Mouse (Mus musculus) left cerebral cortex, postnatal 25 days (tissue): ENCODE data around the gene Rasl11a. TPM values are rescaled to one million over a fixed set of nuclear protein-coding genes. Genes with fewer than 3 reads are reported as not detected.
"Not testable (repeated sequence)": the region's sequence is repeated elsewhere in the genome, so short reads cannot be mapped to it uniquely, and the experiment has no call there.

Experiments used
- DNase-seq, 2 experiments: peaks; one replicate each; pipeline ENCODE4 v3.0.0; 2022; ENCODE audit warnings: low spot score in 2 of 2, mixed read lengths in 1 of 2
- intact Hi-C: fragments of 180-260 bp; cut with DNase I; formaldehyde crosslinking; loops from one replicate; pipeline ENCODE4 v1.15.1; 2025
- total RNA-seq, 2 experiments: library from RNA; stranded (reverse); gene quantifications; 2 replicates each; pipeline ENCODE4 v1.2.3; 2021

The Rasl11a gene
- total RNA-seq, 2 experiments from 2014 or later = 7.1 to 11.2 TPM

DNA sequence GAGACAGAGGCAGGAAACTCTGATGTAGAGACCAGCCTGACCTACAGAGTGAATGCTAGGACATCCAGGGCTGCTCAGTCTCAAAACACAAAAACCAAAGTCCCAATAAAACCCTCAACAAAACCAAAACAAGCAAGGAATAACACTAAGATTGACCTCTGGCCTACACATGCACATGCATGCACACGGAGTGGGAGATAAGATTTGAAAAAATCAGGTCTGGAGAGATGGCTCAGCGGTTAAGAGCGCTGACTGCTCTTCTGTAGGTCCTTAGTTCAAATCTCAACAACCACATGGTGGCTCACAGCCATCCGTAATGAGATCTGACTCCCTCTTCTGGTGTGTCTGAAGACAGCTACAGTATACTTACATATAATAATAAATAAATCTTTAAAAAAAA, 4.4 kb upstream of the Rasl11a start:
- intact Hi-C loops = no loop called here

DNA sequence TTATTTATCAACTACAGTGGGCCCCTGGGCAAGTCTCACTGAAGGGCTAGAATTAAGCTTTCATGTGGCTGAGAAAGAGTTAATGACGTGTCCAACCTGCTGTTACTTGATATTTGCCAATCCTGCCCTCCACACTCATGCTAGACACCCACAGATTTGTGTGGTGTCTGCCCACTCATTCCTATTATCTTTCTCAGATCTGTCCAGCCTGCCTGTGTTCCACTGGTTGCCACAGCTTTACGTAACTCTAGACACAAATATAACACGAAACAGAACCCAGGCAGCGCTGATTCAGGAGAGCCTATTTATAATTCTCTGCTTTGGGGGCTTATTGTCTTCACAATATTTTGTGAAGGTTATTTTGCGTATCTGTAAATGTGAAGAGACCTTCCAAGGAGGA, 3.6 kb upstream of the Rasl11a start:
- intact Hi-C loops = no loop called here
- DNase-seq = peak in 1 of 2 experiments; percentile 77

More for the DNA sequence above, 4.4 kb upstream of the Rasl11a start:
- no peak for DNase-seq

DNA sequence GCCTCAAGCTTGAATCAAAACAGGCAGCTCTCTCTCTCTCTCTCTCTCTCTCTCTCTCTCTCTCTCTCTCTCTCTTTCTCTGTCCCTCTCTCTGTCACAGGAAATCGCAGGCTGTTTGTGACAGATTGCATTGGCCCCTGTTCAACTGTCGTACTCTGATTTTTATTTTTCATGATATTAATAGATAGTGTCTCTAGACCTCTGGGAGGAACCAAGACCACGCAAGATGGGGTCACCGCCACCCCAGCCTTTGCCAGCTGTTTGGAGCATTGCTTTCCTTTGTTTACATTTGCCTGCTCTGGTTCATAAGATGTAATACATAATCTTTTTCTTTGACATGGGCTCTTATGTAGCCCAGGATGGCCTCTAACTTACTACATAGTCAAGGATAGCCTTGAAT, 2.9 kb upstream of the Rasl11a start:
- DNase-seq = no peak

GRCm38 (mm10) chr5:146844301-146844941, 450 bp upstream of the Rasl11a start:
- intact Hi-C loops = no loop called here
- DNase-seq = no peak

More for the DNA sequence above, 2.9 kb upstream of the Rasl11a start:
- intact Hi-C loops = no loop called here

GRCm38 (mm10) chr5:146846489-146846888, 1.6 kb downstream of the Rasl11a start:
- intact Hi-C loops = loop anchor here (5.0 kb wide), 2 partner anchors 56 to 139 kb away; no protein-coding TSS in a partner anchor

GRCm38 (mm10) chr5:146848936-146849582, 4.2 kb downstream of the Rasl11a start:
- intact Hi-C loops = loop anchor here (5.0 kb wide), 2 partner anchors 53 to 142 kb away; no protein-coding TSS in a partner anchor
- no peak for DNase-seq

More at GRCm38 (mm10) chr5:146846489-146846888, 1.6 kb downstream of the Rasl11a start:
- DNase-seq = no peak

- intact Hi-C loops = no loop called here
- DNase-seq = no peak
These were observed 11.2 kb downstream of the Rasl11a start for GRCm38 (mm10) chr5:146856106-146856505.

DNA sequence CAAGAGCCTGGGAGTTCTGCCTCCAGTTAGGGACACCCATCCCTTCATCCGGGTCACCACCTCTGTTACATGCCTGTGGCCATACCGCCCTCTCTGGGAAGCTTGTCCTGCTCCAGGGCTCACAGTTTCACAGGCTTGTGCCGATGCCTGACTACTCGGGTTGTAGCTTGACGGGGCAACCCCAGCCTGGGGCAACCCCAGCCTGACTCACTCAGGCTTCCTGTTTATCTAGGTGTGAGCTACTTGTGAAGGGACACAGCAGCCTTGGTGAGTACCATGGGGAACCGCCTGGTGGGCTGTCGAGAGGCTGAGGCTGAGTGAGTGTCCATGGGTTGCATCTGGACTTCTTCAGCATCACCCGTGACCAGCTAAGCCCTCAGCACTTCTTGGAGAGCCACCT, 12.7 kb downstream of the Rasl11a start:
- intact Hi-C loops = no loop called here
- DNase-seq = no peak

DNA sequence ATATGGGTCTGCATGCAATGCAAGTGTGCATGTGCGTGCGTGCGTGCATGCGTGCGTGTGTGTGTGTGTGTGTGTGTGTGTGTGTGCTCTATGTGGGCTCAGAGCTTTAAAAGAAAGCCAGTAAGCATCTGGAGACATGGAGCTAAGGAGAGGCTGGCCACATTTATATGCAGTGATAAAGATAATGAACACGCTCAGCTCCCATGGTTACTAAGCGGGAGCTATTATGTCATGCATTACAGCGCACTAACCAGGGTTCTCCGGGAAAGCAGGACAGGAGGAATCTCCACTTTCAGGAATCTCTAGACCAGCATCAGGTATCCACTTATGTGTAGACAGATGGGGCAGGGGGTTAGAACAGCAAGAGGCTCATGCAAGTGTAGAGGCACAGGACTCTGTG, 13.9 kb downstream of the Rasl11a start:
- peak in 1 of 2 experiments; percentile 49 for DNase-seq

DNA sequence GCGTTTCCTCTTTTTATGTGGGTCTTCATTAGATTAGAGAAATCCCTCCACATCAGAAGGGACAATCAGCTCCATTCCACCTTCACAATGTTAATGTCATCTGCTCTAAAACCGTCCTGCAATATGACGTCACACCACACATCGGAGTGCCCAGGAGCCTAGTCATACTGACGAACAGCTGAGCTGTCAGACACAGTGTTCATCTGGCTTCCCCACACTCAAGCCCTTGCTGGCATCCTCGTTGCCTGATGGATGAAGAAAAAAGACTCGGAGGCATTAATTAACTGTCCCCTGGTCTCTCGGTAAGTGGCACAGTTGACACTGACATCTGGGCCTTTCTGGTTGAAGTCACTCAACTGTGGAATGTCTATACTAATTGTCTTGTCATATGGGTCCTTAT, 14.4 kb downstream of the Rasl11a start:
- peak in 1 of 2 experiments; percentile 57 for DNase-seq
- intact Hi-C loops = no loop called here

More for the DNA sequence above, 13.9 kb downstream of the Rasl11a start:
- intact Hi-C loops = no loop called here

DNA sequence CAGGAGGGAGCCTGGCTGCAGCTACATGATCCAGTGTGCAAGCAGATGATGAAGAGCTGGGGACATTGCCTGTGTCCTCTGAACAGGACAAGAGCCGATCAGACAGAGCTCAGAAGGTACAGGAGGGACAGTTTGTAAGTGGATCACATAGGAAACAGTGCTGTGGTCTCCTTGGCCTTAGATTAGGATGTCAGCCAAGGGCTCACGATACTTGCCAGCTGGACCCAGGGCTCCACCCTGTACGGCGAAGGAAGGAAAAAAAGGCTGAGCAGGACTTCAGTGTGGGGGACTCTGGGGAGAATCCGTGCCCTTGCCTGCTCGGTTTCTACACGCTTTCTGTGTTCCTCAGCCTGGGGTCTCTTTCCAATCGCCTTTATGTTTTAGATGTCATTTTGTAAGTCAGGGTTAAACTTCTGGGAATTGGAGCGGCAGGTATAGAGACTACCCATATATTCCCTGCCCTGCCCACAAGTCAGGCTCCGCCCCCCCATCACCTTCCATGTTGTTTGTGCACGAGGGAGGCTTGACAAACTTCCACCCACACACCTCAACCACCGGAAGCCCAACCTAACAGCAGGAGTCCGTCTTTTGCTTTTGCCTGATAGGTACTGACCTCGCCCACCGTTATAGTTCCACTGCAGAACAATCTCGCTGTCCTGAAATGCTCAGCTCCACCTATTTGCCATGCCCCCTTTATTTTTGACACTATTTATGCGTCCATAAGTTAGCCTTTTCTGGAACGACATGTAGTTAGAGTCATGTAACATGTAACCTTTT, 15.5 kb downstream of the Rasl11a start:
- DNase-seq = no peak
- intact Hi-C loops = no loop called here

DNA sequence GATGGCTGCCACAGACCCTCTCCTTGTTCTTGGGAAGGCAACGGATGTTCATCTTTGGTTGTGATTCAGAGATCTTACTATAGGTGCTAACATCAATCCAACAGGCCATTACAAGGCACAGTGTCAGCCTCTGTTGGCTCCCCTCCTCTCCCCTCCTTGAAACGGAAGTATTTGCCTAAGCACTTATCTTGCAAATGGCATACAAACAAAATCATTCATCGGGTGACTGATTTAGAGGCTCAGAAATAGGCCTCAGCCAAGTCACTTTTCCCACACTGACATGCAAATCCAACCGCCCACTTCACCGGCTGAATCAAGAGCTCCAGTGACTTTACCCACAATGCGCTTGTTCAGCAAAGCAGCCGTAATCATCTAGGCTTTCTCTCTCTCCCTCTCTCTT, 16.7 kb downstream of the Rasl11a start:
- intact Hi-C loops = no loop called here
- peak; percentile 54 to 95 for DNase-seq

DNA sequence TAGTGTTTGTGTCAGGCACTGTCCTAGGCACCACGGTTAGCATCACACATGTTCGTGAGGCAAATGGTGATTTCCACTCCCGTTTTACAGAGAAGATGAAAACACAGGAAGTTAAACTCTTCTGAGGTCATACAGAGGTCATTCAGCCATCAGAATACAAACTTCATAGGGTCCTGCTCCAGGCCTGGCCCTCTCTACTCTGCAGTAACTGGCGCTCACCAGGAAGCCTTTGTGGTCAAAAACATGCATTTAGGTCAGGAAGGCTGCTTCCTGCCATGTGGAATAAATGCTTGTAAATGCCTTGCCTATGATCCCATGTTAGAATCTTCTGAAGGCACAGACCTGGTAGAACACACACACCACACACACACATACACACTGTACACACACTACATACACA, 20.6 kb downstream of the Rasl11a start:
- DNase-seq = no peak
- intact Hi-C loops = no loop called here

DNA sequence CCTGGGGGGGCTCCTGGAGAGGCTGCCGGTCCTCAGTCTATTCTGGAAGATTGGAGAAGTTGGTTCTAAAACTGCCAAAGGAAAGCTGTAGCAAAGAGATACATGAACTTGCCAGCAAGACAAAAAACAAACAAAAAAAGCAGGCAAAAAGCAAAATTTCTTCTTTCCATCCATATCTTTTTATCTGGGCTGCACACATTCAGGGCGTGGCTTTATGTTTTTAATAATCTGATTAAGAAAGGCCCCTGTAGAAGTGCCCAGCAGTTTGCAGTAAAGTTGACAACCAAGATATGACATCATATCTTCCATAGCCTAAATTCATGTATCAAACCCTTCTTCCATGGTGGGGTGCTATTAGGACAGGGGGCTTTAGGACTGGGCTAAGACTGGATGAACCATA, 21.4 kb downstream of the Rasl11a start:
- intact Hi-C loops = no loop called here
- DNase-seq = no peak

- DNase-seq = peak; percentile 84 to 95
- intact Hi-C loops = no loop called here
These were observed 22.5 kb downstream of the Rasl11a start for GRCm38 (mm10) chr5:146867246-146867945.

- intact Hi-C loops = no loop called here
- no peak for DNase-seq
These were observed 23.1 kb downstream of the Rasl11a start for GRCm38 (mm10) chr5:146867946-146868314.

DNA sequence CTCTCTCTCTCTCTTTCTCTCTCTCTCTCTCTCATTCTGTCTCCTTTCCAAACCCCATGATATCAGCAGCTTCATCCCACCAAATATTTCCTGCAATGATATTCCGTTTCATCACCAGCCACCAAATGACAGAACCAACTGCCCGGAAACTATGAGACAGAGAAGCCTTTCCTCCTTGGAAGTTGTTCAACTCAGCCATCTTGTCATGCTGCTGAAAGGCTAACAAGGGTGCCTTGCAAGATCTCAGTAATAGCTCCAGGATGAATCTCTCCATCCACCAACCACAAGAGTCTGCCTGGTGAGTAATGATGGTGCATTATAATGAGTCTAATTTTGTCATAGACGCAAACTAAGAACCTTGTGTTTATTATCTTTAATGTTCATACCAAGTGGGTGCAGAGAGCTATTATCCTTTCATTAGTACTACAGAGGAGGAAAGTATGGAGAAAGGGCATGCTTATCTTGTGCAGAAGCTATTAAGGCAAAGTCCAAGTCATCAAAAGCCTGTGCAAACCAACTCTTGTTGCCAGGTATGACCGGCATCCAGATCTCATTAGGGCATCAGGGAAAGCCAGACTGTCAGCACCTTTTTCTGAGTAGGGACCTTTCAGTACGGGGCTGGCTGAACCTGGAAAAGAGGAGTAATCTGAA, 28.2 kb downstream of the Rasl11a start:
- intact Hi-C loops = no loop called here
- no peak for DNase-seq

DNA sequence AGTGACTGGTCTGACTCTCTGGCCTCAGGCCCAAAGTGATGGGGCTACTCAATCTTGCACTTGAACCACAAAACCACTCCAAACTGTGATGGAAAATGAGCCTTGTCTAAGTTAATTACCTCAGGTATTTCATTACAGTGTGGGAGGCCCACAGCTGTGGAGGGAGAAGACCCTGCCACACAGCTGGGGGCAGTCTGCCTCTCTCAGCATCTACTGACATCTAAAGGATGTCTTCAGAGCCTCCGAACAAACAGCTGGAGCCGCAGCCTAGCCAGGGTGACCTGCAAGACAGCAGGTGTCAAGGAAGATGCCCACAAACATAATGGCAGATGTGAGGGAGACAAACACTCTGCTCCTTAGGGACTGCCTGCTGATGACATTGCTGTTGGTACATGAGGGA, 31.2 kb downstream of the Rasl11a start:
- intact Hi-C loops = no loop called here

GRCm38 (mm10) chr5:146877882-146878281, 33.0 kb downstream of the Rasl11a start:
- DNase-seq, intact Hi-C loops: not testable (repeated sequence)

More for the DNA sequence above, 31.2 kb downstream of the Rasl11a start:
- DNase-seq = no peak
